Mouse (Mus musculus): ENCODE results near the gene Inpp5a. TPM values are rescaled to one million over a fixed set of nuclear protein-coding genes. Genes with fewer than 3 reads are reported as not detected.
A peak's percentile ranks its signal among the peaks of the same experiment; 100 is the strongest.

Gene Inpp5a
- polyA plus RNA-seq, 1 experiment from 2014 or later, result 53.4 TPM

DNA sequence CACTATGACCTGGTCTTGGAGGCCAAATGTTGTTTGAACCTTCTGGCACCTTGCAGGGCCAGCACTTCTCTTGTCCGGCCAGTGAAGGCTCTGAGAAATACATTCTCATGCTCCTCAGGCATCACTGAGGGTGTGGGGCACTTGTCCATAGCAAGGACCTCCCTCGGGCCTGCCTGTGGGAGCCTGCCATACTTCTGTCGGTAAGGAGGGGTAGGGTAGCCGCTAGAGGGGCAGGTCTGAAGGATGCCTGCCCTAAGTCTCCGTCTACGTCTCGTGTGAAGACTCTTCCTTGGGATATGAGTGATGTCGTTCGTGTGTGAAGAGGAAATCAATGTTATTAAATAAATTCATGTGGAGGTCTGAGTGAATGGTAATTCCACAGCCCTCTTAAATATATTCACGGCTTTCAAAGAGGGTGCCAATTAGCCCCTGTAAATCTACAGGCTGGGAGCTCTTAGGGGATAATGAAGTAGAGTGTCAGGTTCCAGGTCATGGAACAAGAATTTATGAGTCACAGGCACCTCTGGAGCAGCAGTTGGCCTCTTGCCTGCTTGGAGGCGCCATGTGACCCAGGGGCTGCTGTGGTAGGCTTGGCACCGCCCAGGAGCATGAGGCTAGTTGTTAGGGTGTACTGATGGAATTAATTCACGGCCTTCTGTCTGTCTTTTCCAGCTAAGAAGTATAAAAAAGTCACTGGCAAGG is 127.2 kb downstream of the Inpp5a start:
- Histone ChIP-seq H3K4me3 (no peak overlapping the region), H3K27me3 (no peaks in the 10 kb centered on the region), H3K9me3 (replicated peaks) (no peaks in the 10 kb centered on the region), H3K27ac (peak overlapping the region; percentile 75), H3K9ac (no peak overlapping the region), H3K4me2 (0 out of 2 replicates have a peak overlapping the region, but pooled peaks have one; percentile 8), H3K36me3 (peaks cover 14% of the 10 kb centered on the region; the same call in 1 of the 2 replicates), H3K4me1 (replicated peaks) (peaks cover 26% of the 10 kb centered on the region)
- WGBS, result 57% methylated on average over 13 of the region's 13 CpGs
- ATAC-seq (replicated peaks; ENCODE audit: insufficient number of reproducible peaks, insufficient read depth, low FRiP score, low read depth), result peak; percentile 87

- H3K36me3 ChIP-seq, result peaks cover 14% of the 10 kb centered on the region; the same call in 1 of the 2 replicates
- peaks cover 26% of the 10 kb centered on the region for H3K4me1 ChIP-seq (replicated peaks)
- no peaks in the 10 kb centered on the region for H3K9me3 ChIP-seq (replicated peaks)
- no peak overlapping the region for H3K9ac ChIP-seq
- no peaks in the 10 kb centered on the region for H3K27me3 ChIP-seq
- peak overlapping the region; percentile 75 for H3K27ac ChIP-seq
- 68% methylated on average over 5 of the region's 5 CpGs for WGBS
- peak; percentile 63 for ATAC-seq (replicated peaks; ENCODE audit: insufficient number of reproducible peaks, insufficient read depth, low FRiP score, low read depth)
- no peak overlapping the region for H3K4me3 ChIP-seq
- no peak overlapping the region for H3K4me2 ChIP-seq
These were observed 127.7 kb downstream of the Inpp5a start for GRCm38 (mm10) chr7:139516661-139517016.

- Histone ChIP-seq H3K4me1 (replicated peaks) (peaks cover 26% of the 10 kb centered on the region), H3K9ac (no peak overlapping the region), H3K4me3 (no peak overlapping the region), H3K27ac (no peak overlapping the region), H3K9me3 (replicated peaks) (no peaks in the 10 kb centered on the region), H3K4me2 (no peak overlapping the region), H3K27me3 (no peaks in the 10 kb centered on the region), H3K36me3 (peaks cover 8% of the 10 kb centered on the region; the same call in 1 of the 2 replicates)
- 51% methylated on average over 3 of the region's 3 CpGs for WGBS
- no peak for ATAC-seq (replicated peaks; ENCODE audit: insufficient number of reproducible peaks, insufficient read depth, low FRiP score, low read depth)
These were observed 129.4 kb downstream of the Inpp5a start for GRCm38 (mm10) chr7:139518352-139518751.

DNA sequence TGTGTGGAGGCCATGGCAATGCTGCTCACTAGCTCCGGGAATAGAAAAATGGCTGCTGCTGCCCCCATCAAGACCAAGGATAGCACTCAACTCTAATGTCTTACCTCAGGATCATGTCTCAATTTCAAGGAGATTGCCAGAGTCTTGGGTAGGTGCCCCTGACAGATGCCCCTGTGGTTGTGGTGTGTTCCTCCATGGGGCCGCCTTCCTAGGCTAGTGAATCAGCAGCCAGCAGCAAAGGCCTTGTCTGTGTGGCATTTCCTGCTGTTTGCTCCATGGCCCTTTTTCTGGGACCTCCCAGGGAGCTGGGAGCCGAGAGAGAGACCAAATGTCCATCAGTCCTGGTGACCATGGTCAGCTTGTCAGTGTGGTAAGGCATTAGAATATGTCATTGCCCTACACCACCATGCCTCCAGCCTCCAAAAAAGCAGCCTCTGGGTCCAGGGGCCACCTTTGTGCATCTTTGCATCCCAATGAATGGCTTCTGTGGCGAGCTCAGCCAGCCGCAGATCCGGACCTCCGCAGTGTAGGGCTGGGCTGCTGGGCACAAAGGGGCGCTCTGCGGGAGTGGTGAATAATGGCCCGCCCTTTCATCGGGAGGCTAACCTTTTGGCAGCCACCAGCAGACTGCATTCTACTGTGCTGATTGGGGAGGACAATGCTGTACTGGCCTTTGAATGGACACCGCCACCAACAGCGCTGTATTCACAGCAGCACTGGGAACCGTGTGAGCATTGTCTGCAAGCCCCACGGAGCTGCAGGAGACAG is 139.6 kb downstream of the Inpp5a start:
- Histone ChIP-seq H3K27me3 (no peaks in the 10 kb centered on the region), H3K27ac (no peak overlapping the region), H3K9ac (no peak overlapping the region), H3K4me3 (no peak overlapping the region), H3K4me2 (no peak overlapping the region), H3K36me3 (peaks cover 27% of the 10 kb centered on the region), H3K9me3 (replicated peaks) (no peaks in the 10 kb centered on the region), H3K4me1 (replicated peaks) (no peaks in the 10 kb centered on the region)
- no peak for ATAC-seq (replicated peaks; ENCODE audit: insufficient number of reproducible peaks, insufficient read depth, low FRiP score, low read depth)
- 47% methylated on average over 15 of the region's 15 CpGs for WGBS

GRCm38 (mm10) chr7:139529208-139529607 is 140.3 kb downstream of the Inpp5a start:
- no peaks in the 10 kb centered on the region for H3K4me1 ChIP-seq (replicated peaks)
- H3K9ac ChIP-seq, result no peak overlapping the region
- H3K9me3 ChIP-seq (replicated peaks), result no peaks in the 10 kb centered on the region
- H3K4me2 ChIP-seq, result no peak overlapping the region
- peaks cover 27% of the 10 kb centered on the region for H3K36me3 ChIP-seq
- no peak overlapping the region for H3K4me3 ChIP-seq
- H3K27ac ChIP-seq, result no peak overlapping the region
- ATAC-seq (replicated peaks; ENCODE audit: insufficient number of reproducible peaks, insufficient read depth, low FRiP score, low read depth), result no peak
- H3K27me3 ChIP-seq, result no peaks in the 10 kb centered on the region

DNA sequence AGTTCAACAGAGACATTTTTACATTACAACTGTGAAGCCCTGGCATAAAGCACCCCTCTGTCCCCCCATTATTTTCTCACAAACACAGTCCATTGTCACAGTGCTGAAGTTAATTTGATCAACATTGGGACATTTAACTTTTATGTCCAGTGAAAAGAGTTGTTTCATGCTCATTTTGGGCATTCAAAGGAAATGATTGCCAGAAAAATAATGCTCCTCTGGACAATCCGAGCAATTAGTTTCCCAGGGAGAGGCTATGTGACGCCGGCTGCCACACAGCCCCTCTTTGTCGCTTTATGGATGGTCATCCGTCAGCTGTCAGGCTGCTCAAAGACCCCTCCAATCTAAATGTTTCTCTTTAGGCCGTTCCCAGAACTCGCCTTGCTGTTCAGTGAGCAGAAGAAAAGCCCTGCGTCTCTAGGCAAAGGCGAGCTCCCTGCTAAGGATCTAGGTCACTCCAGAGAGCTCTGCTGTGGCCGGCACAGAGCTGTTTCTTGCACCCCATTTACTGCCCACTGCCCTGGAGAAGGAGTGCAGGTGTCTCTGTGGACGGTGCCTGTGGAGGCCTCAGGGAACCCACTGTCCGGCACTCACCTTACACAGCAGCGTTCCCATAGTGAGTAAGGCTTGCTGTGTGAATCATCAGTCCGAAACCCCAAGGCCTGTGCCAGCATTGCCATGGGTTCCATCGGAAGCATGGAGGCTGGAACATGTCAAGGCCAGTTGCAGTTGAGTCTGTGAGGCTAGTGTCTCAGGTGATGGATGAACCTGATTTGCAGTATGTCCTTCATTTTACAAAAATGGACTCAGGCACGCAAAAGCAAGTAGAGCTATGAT is 141.9 kb downstream of the Inpp5a start:
- H3K4me1 ChIP-seq (replicated peaks), result no peaks in the 10 kb centered on the region
- 79% methylated on average over 16 of the region's 16 CpGs for WGBS
- H3K36me3 ChIP-seq, result peaks cover 26% of the 10 kb centered on the region
- H3K9me3 ChIP-seq (replicated peaks), result no peaks in the 10 kb centered on the region
- ATAC-seq (replicated peaks; ENCODE audit: insufficient number of reproducible peaks, insufficient read depth, low FRiP score, low read depth), result no peak
- H3K4me3 ChIP-seq, result no peak overlapping the region
- H3K4me2 ChIP-seq, result no peak overlapping the region
- H3K27ac ChIP-seq, result no peak overlapping the region
- no peak overlapping the region for H3K9ac ChIP-seq
- no peaks in the 10 kb centered on the region for H3K27me3 ChIP-seq

DNA sequence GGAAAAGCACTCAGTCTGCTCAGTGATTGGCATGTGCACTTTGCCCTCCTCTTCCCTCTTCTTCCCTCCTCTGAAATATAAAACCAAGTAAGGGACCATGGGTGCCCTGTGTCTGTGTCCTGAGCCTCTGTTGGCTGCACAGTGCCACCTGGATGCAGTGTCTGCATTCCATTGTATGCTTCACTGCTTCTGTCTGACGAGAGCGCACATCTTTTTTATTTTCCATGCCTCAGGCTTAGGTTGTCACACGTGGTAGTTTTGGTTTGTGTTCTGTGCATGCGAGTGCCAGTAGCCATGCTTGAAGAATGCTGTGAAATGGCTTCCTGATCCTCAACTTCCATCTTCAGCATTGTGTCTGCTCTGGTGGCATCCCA is 142.5 kb downstream of the Inpp5a start:
- Histone ChIP-seq H3K9ac (no peak overlapping the region), H3K27me3 (no peaks in the 10 kb centered on the region), H3K4me1 (replicated peaks) (no peaks in the 10 kb centered on the region), H3K9me3 (replicated peaks) (no peaks in the 10 kb centered on the region), H3K36me3 (peaks cover 20% of the 10 kb centered on the region), H3K4me3 (no peak overlapping the region), H3K27ac (no peak overlapping the region), H3K4me2 (no peak overlapping the region)
- 80% methylated on average over 4 of the region's 4 CpGs for WGBS
- no peak for ATAC-seq (replicated peaks; ENCODE audit: insufficient number of reproducible peaks, insufficient read depth, low FRiP score, low read depth)

GRCm38 (mm10) chr7:139536331-139536730 is 147.4 kb downstream of the Inpp5a start:
- H3K9me3 ChIP-seq (replicated peaks), result no peaks in the 10 kb centered on the region
- H3K36me3 ChIP-seq, result peaks cover 24% of the 10 kb centered on the region; the same call in 1 of the 2 replicates

DNA sequence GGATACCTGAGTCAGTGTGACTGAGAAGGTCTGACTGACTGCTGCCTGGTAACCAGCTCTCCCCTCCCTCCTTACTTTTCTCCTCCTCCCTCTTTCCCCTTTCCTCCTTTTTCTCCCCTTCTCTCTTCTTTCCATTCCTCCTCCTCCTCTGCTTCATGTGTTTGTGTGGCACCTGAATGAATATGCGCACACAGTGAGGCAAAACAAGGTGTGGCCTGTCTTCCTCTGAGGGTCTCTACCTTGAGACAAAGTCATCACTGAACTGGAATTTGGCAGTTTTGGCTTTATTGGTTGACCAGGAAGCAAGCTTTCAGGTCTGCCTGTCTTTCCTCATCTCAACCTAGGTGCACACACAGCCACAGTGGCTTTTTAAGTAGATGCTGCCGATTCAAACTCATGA is 147.9 kb downstream of the Inpp5a start:
- peaks cover 24% of the 10 kb centered on the region; the same call in 1 of the 2 replicates for H3K36me3 ChIP-seq
- 96% methylated on average over 2 of the region's 2 CpGs for WGBS
- H3K4me2 ChIP-seq, result no peak overlapping the region
- no peaks in the 10 kb centered on the region for H3K27me3 ChIP-seq
- H3K4me3 ChIP-seq, result no peak overlapping the region
- ATAC-seq (replicated peaks; ENCODE audit: insufficient number of reproducible peaks, insufficient read depth, low FRiP score, low read depth), result no peak
- H3K4me1 ChIP-seq (replicated peaks), result 0 out of 2 replicates have a peak, but pooled peaks cover 3% of the 10 kb centered on the region
- no peaks in the 10 kb centered on the region for H3K9me3 ChIP-seq (replicated peaks)
- H3K9ac ChIP-seq, result no peak overlapping the region
- H3K27ac ChIP-seq, result no peak overlapping the region

More at GRCm38 (mm10) chr7:139536331-139536730, 147.4 kb downstream of the Inpp5a start:
- Histone ChIP-seq H3K27ac (no peak overlapping the region), H3K4me2 (no peak overlapping the region), H3K4me3 (no peak overlapping the region), H3K4me1 (replicated peaks) (0 out of 2 replicates have a peak, but pooled peaks cover 3% of the 10 kb centered on the region), H3K27me3 (no peaks in the 10 kb centered on the region), H3K9ac (no peak overlapping the region)
- WGBS, result 68% methylated on average over 5 of the region's 5 CpGs
- no peak for ATAC-seq (replicated peaks; ENCODE audit: insufficient number of reproducible peaks, insufficient read depth, low FRiP score, low read depth)

- H3K9me3 ChIP-seq (replicated peaks), result no peaks in the 10 kb centered on the region
- no peak overlapping the region for H3K4me3 ChIP-seq
- H3K36me3 ChIP-seq, result peaks cover 24% of the 10 kb centered on the region; the same call in 1 of the 2 replicates
- no peak overlapping the region for H3K27ac ChIP-seq
- H3K4me2 ChIP-seq, result no peak overlapping the region
- 89% methylated on average over 9 of the region's 9 CpGs for WGBS
- no peak overlapping the region for H3K9ac ChIP-seq
- H3K4me1 ChIP-seq (replicated peaks), result 0 out of 2 replicates have a peak, but pooled peaks cover 3% of the 10 kb centered on the region
- no peaks in the 10 kb centered on the region for H3K27me3 ChIP-seq
- no peak for ATAC-seq (replicated peaks; ENCODE audit: insufficient number of reproducible peaks, insufficient read depth, low FRiP score, low read depth)
These were observed 148.9 kb downstream of the Inpp5a start for GRCm38 (mm10) chr7:139537831-139538230.

DNA sequence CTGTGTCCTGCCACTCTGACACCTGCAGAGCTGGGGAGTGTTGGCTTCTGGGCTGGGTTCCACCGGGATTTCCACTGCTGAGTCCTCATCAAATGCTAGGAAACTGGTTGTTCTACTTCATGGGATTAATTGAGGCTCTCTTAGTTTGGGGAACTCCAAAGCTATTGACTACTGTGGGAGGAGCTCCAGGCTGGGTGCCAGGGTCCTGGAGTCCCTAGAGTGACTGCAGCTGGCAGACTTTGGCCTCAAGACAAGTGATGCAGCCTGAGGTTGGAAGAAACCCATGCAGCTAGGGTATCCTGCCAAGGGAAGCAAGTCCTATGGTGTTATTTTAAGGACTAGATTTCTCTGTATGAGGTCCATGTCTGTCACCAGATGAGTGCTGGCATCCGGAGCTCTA is 149.6 kb downstream of the Inpp5a start:
- Histone ChIP-seq H3K9ac (no peak overlapping the region), H3K27me3 (no peaks in the 10 kb centered on the region), H3K4me3 (no peak overlapping the region), H3K9me3 (replicated peaks) (no peaks in the 10 kb centered on the region), H3K4me2 (no peak overlapping the region), H3K27ac (no peak overlapping the region), H3K4me1 (replicated peaks) (0 out of 2 replicates have a peak, but pooled peaks cover 3% of the 10 kb centered on the region), H3K36me3 (peaks cover 24% of the 10 kb centered on the region; the same call in 1 of the 2 replicates)
- 71% methylated on average over 2 of the region's 2 CpGs for WGBS
- ATAC-seq (replicated peaks; ENCODE audit: insufficient number of reproducible peaks, insufficient read depth, low FRiP score, low read depth), result no peak

Measured in heart, embryonic 15.5 days (tissue).